Comparison of ENCODE assay signal across 13 mouse cellular contexts in the genomic region with DNA sequence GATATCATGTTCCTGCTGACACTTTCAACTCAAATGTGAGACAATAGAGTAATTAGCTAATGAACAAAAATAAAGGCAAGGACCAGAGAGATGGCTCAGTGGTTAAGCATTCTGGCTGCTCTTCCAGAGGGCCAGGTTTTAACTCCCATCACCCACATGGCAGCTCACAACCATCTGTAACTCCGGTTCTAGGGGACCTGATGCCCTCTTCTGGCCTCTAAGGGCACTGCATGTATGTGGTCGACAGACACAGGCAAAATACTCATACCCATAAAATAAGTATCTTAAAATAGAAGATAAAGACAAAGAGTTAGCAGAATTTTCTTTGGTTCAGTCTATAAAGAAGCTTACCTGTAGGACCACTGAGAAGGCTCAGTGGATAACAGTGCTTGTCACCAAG.
DNase-seq lines count a peak whose midpoint lies in the region; ATAC-seq and TF ChIP-seq lines count a peak whose summit lies in the region.
"Had no signal": no experiment of that assay in that cellular context is flagged by ENCODE, and none has a peak within 500 bp of the region (broad histone marks: within the 10 kb centered on the region; RNA-seq: fewer than 3 reads in every experiment).

No protein-coding gene starts in this region.

- H3K9ac ChIP-seq in intestine, embryonic 14.5 days (ENCODE audit: low read length) = no peak overlapping the region
- H3K9ac ChIP-seq in intestine, embryonic 15.5 days = no peak overlapping the region
- no peak overlapping the region for H3K9ac ChIP-seq in midbrain, postnatal 0 days (replicated peaks; ENCODE audit: low read length, poor library complexity, severe bottlenecking)
- no peak overlapping the region for H3K9ac ChIP-seq in midbrain, embryonic 16.5 days (ENCODE audit: low read depth, low read length)

- ATAC-seq in intestine, embryonic 14.5 days (replicated peaks; ENCODE audit: low FRiP score, low TSS enrichment, low read depth) = no peak
- ATAC-seq in intestine, embryonic 15.5 days = no peak
- ATAC-seq in midbrain, postnatal 0 days (ENCODE audit: low FRiP score) = no peak
- no peak for ATAC-seq in midbrain, embryonic 16.5 days
- ATAC-seq in G1E (ENCODE audit: extremely low read depth, insufficient number of reproducible peaks, low FRiP score, poor library complexity, severe bottlenecking) = no peak
- ATAC-seq: activated CD4-positive, CD25-positive, alpha-beta regulatory T cell, adult 4 months had no signal

- peak; percentile 32 for DNase-seq in intestine, embryonic 14.5 days (ENCODE audit: low spot score)
- no peak for DNase-seq in midbrain, postnatal 0 days (ENCODE audit: low spot score)
- DNase-seq in G1E (ENCODE audit: low spot score) = no peak
- DNase-seq in splenic B cell, adult 2 months (ENCODE audit: low read depth, low spot score) = peak; percentile 29
- no peak for DNase-seq in layer of hippocampus, postnatal 36 days
- DNase-seq: cerebellum, adult 11 months; heart, postnatal 4 days; kidney, adult 9 months; right cerebral cortex, postnatal 4 days had no signal

- WGBS in intestine, embryonic 14.5 days = 74% methylated on average over 2 of the region's 2 CpGs
- 69% methylated on average over 2 of the region's 2 CpGs for WGBS in intestine, embryonic 15.5 days
- 78% methylated on average over 2 of the region's 2 CpGs for WGBS in midbrain, postnatal 0 days
- WGBS in midbrain, embryonic 16.5 days = 87% methylated on average over 2 of the region's 2 CpGs

- H3K4me2 ChIP-seq in intestine, embryonic 14.5 days (ENCODE audit: low read length) = no peak overlapping the region
- no peak overlapping the region for H3K4me2 ChIP-seq in intestine, embryonic 15.5 days (replicated peaks)
- H3K4me2 ChIP-seq in midbrain, postnatal 0 days (ENCODE audit: low read depth, low read length, poor library complexity, severe bottlenecking) = no peak overlapping the region
- no peak overlapping the region for H3K4me2 ChIP-seq in midbrain, embryonic 16.5 days (ENCODE audit: low read length)

- H3K27me3 ChIP-seq in intestine, embryonic 14.5 days (replicated peaks; ENCODE audit: control insufficient read depth, insufficient read depth, low read length) = no peaks in the 10 kb centered on the region
- H3K27me3 ChIP-seq in intestine, embryonic 15.5 days (replicated peaks) = no peaks in the 10 kb centered on the region
- no peaks in the 10 kb centered on the region for H3K27me3 ChIP-seq in midbrain, postnatal 0 days (ENCODE audit: insufficient read depth, low read length)
- H3K27me3 ChIP-seq in midbrain, embryonic 16.5 days (ENCODE audit: control insufficient read depth, insufficient read depth, low read depth, low read length) = no peaks in the 10 kb centered on the region
- no peaks in the 10 kb centered on the region for H3K27me3 ChIP-seq in G1E (ENCODE audit: insufficient read depth, low read length)
- no peaks in the 10 kb centered on the region for H3K27me3 ChIP-seq in splenic B cell, adult 2 months (ENCODE audit: control insufficient read depth, insufficient read depth, low read length, poor library complexity, severe bottlenecking)
- H3K27me3 ChIP-seq: megakaryocyte, embryonic 14.5 days had no signal

- peak; percentile 22; the same call in 1 of the 2 replicates for TF ChIP-seq CTCF in midbrain, postnatal 0 days (IDR thresholded peaks at IDR 0.05)
- TF ChIP-seq CTCF in G1E (IDR thresholded peaks at IDR 0.05; ENCODE audit: low read depth, low read length) = 0 out of 2 replicates have a peak, but pooled peaks have one; percentile 6

- H3K27ac ChIP-seq in intestine, embryonic 14.5 days (ENCODE audit: low read depth) = no peak overlapping the region
- H3K27ac ChIP-seq in intestine, embryonic 15.5 days = no peak overlapping the region
- no peak overlapping the region for H3K27ac ChIP-seq in midbrain, postnatal 0 days (ENCODE audit: low read depth, low read length)
- H3K27ac ChIP-seq in midbrain, embryonic 16.5 days (ENCODE audit: low read length) = no peak overlapping the region

- H3K36me3 ChIP-seq in intestine, embryonic 14.5 days (ENCODE audit: control insufficient read depth, insufficient read depth, low read length) = no peaks in the 10 kb centered on the region
- no peaks in the 10 kb centered on the region for H3K36me3 ChIP-seq in intestine, embryonic 15.5 days
- H3K36me3 ChIP-seq in midbrain, postnatal 0 days (ENCODE audit: insufficient read depth, low read length) = no peaks in the 10 kb centered on the region
- no peaks in the 10 kb centered on the region for H3K36me3 ChIP-seq in midbrain, embryonic 16.5 days (ENCODE audit: control insufficient read depth, insufficient read depth, low read length)
- H3K36me3 ChIP-seq in G1E (replicated peaks) = no peaks in the 10 kb centered on the region
- no peaks in the 10 kb centered on the region for H3K36me3 ChIP-seq in splenic B cell, adult 2 months (ENCODE audit: control insufficient read depth, insufficient read depth, low read length, poor library complexity, severe bottlenecking)

- H3K9me3 ChIP-seq in intestine, embryonic 14.5 days (ENCODE audit: control insufficient read depth, low read length) = no peaks in the 10 kb centered on the region
- no peaks in the 10 kb centered on the region for H3K9me3 ChIP-seq in intestine, embryonic 15.5 days
- H3K9me3 ChIP-seq in midbrain, postnatal 0 days (ENCODE audit: low read length) = no peaks in the 10 kb centered on the region
- no peaks in the 10 kb centered on the region for H3K9me3 ChIP-seq in midbrain, embryonic 16.5 days (replicated peaks; ENCODE audit: control insufficient read depth, low read length, poor library complexity, severe bottlenecking)
- H3K9me3 ChIP-seq in G1E (replicated peaks) = peaks cover 22% of the 10 kb centered on the region
- H3K9me3 ChIP-seq: megakaryocyte, embryonic 14.5 days had no signal

- no peak overlapping the region for H3K4me3 ChIP-seq in intestine, embryonic 14.5 days (ENCODE audit: low read depth, low read length)
- H3K4me3 ChIP-seq in intestine, embryonic 15.5 days (replicated peaks) = no peak overlapping the region
- no peak overlapping the region for H3K4me3 ChIP-seq in midbrain, postnatal 0 days (ENCODE audit: low read depth, low read length)
- no peak overlapping the region for H3K4me3 ChIP-seq in midbrain, embryonic 16.5 days (ENCODE audit: low read depth, low read length)
- no peak overlapping the region for H3K4me3 ChIP-seq in G1E (ENCODE audit: low read depth, low read length)
- H3K4me3 ChIP-seq: megakaryocyte, embryonic 14.5 days had no signal

- H3K4me1 ChIP-seq in intestine, embryonic 14.5 days (replicated peaks; ENCODE audit: control insufficient read depth, insufficient read depth, low read length) = no peaks in the 10 kb centered on the region
- no peaks in the 10 kb centered on the region for H3K4me1 ChIP-seq in intestine, embryonic 15.5 days (replicated peaks)
- H3K4me1 ChIP-seq in midbrain, postnatal 0 days (ENCODE audit: insufficient read depth, low read length) = no peaks in the 10 kb centered on the region; the same call in 1 of the 2 replicates
- H3K4me1 ChIP-seq in midbrain, embryonic 16.5 days (ENCODE audit: control insufficient read depth, insufficient read depth, low read length) = 0 out of 2 replicates have a peak, but pooled peaks cover 2% of the 10 kb centered on the region
- no peaks in the 10 kb centered on the region for H3K4me1 ChIP-seq in G1E (ENCODE audit: insufficient read depth, low read depth, low read length)
- H3K4me1 ChIP-seq: megakaryocyte, embryonic 14.5 days had no signal

Comparison
In these comparisons a context has a peak if more than half of its experiments do, and no peak if none do; other contexts are left out.
1. DNase-seq: peak in intestine, embryonic 14.5 days (single experiment) and splenic B cell, adult 2 months (single experiment); none in midbrain, postnatal 0 days (single experiment), G1E (single experiment) and layer of hippocampus, postnatal 36 days (0 of 2).